Mouse (Mus musculus) hindbrain, embryonic 11.5 days (tissue): ENCODE data around the gene Btg1. TPM values are rescaled to one million over a fixed set of nuclear protein-coding genes. Genes with fewer than 3 reads are reported as not detected.
A peak's percentile ranks its signal among the peaks of the same experiment; 100 is the strongest.

ENCODE experiments used
- ATAC-seq: fragments of 200-750 bp; cut with Nextera tagmentation; 2 replicates; pipeline ENCODE4 v1.8.0; 2017; ENCODE audit warnings: mild to moderate bottlenecking, moderate TSS enrichment, moderate library complexity; ENCODE audit not compliant: low FRiP score
- DNase-seq: peaks from one replicate; pipeline ENCODE4 v3.0.0-alpha.2; 2015; ENCODE audit warnings: low spot score
- H3K27ac ChIP-seq: fragments of 300-500 bp; sonication (generic); 2 replicates; pipeline ENCODE4 v1.5.1; 2014; ENCODE audit warnings: mild to moderate bottlenecking, low read depth, low read length
- H3K27me3 ChIP-seq: fragments of 300-500 bp; sonication (generic); 2 replicates; pipeline ENCODE4 v1.6.1; 2014; ENCODE audit warnings: mild to moderate bottlenecking, low read length, moderate library complexity, mixed read lengths; ENCODE audit not compliant: control insufficient read depth, insufficient read depth
- H3K36me3 ChIP-seq: fragments of 300-500 bp; sonication (generic); 2 replicates; pipeline ENCODE4 v1.6.1; 2014; ENCODE audit warnings: mild to moderate bottlenecking, low read length, moderate library complexity, mixed read lengths; ENCODE audit not compliant: control insufficient read depth, insufficient read depth
- H3K4me1 ChIP-seq: fragments of 300-500 bp; sonication (generic); replicated peaks from 2 replicates; pipeline ENCODE4 v1.6.1; 2014; ENCODE audit warnings: low read length, mixed read lengths; ENCODE audit not compliant: control insufficient read depth, insufficient read depth
- H3K4me2 ChIP-seq: fragments of 300-500 bp; sonication (generic); replicated peaks from 2 replicates; pipeline ENCODE4 v1.6.1; 2014; ENCODE audit warnings: mild to moderate bottlenecking, low read depth, low read length
- H3K4me3 ChIP-seq: fragments of 300-500 bp; sonication (generic); 2 replicates; pipeline ENCODE4 v1.5.1; 2014; ENCODE audit warnings: low read depth, low read length
- H3K9ac ChIP-seq: fragments of 300-500 bp; sonication (generic); 2 replicates; pipeline ENCODE4 v1.6.1; 2014; ENCODE audit warnings: low read depth, low read length
- H3K9me3 ChIP-seq: fragments of 300-500 bp; sonication (generic); 2 replicates; pipeline ENCODE4 v1.6.1; 2016; ENCODE audit warnings: low read length; ENCODE audit not compliant: control insufficient read depth
- WGBS: fragments of 180-500 bp; shearing (Covaris S2); extraction: QIAGEN DNeasy Blood & Tissue Kit; methylation state at CpG from one replicate; pipeline ENCODE4 v1.1.7; 2014; 5-methylcytosine and 5-hydroxymethylcytosine counted together
- polyA plus RNA-seq: library from polyadenylated mRNA; unstranded; fragments of >200 nt; fragmentation: Nextera tagmentation; extraction: Ambion mirVana; gene quantifications from 2 replicates; pipeline ENCODE4 v1.2.1, GENCODE M21; 2014

The Btg1 gene
- 57.2 and 57.6 TPM in 2 replicates for polyA plus RNA-seq

DNA sequence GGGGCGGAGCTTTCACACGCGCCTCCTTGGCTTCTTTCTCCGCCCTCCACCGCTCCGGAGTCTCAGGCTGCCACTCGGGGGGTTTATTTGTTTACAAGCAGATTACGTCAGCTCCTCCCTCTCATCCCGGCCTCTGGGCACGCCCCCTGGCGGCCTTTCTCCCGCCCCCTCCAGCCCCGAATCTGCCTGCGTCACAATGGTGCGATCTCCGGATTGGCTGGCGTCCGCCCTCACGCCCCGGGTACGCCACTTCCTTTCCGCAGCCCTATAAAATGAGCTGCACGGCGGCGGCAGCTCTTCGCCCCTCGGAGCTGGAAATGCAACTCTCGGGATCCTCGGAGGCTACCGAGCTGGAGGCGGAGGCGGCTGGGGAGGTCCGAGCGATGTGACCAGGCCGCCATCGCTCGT lies at the start of gene Btg1:
Gene Btg1, plus strand, starts transcription at position 298 of the 408 bp plus-strand sequence.
- peak within 1 kb of the TSS; percentile 47 for H3K4me2 ChIP-seq
- H3K27me3 ChIP-seq, result no peaks in the 10 kb centered on the region
- peak within 1 kb of the TSS; percentile 87 for H3K27ac ChIP-seq
- H3K36me3 ChIP-seq, result no peaks in the 10 kb centered on the region
- under 1% methylated on average over 37 of the region's 37 CpGs for WGBS
- H3K9me3 ChIP-seq, result no peaks in the 10 kb centered on the region
- H3K9ac ChIP-seq, result peak within 1 kb of the TSS; percentile 98
- peak within 1 kb of the TSS; percentile 74 for H3K4me3 ChIP-seq
- DNase-seq (peak; percentile 99), ATAC-seq (peak; percentile 97)
- H3K4me1 ChIP-seq, result peaks cover 2% of the 10 kb centered on the region; the same call in 1 of the 2 replicates

DNA sequence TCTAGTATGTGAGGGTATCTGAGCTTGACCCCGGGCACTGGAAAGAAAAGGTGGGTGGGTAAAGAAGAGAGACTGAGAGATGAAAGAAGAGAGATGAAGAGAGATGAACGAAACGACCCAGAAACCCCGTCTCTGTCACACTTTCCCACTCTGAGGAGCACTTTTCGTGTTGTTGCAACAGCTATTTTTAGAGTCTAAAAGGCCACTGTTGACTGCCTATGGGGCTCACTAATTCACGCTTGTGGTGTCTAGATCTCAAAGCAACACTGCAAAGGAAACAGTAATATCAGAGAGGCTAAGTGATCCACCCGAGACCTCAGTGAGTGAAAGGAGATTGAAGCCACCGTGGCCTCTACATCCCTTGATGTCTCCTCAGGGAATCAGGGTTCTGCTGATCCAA lies 47.3 kb upstream of the Btg1 start:
- H3K27ac ChIP-seq, result no peak overlapping the region
- H3K9ac ChIP-seq, result no peak overlapping the region
- WGBS, result 80% methylated on average over 8 of the region's 8 CpGs
- H3K4me3 ChIP-seq, result no peak overlapping the region
- no peaks in the 10 kb centered on the region for H3K9me3 ChIP-seq
- H3K4me1 ChIP-seq, result no peaks in the 10 kb centered on the region
- H3K4me2 ChIP-seq, result no peak overlapping the region
- ATAC-seq (no peak), DNase-seq (no peak)
- no peaks in the 10 kb centered on the region for H3K36me3 ChIP-seq
- no peaks in the 10 kb centered on the region for H3K27me3 ChIP-seq

GRCm38 (mm10) chr10:96571176-96571575 lies 45.6 kb upstream of the Btg1 start:
- no peak overlapping the region for H3K4me2 ChIP-seq
- 59% methylated on average over 4 of the region's 4 CpGs for WGBS
- no peaks in the 10 kb centered on the region for H3K9me3 ChIP-seq
- no peaks in the 10 kb centered on the region for H3K36me3 ChIP-seq
- ATAC-seq (no peak), DNase-seq (no peak)
- no peak overlapping the region for H3K9ac ChIP-seq
- H3K27ac ChIP-seq, result no peak overlapping the region
- H3K27me3 ChIP-seq, result no peaks in the 10 kb centered on the region
- H3K4me3 ChIP-seq, result no peak overlapping the region
- H3K4me1 ChIP-seq, result no peaks in the 10 kb centered on the region

DNA sequence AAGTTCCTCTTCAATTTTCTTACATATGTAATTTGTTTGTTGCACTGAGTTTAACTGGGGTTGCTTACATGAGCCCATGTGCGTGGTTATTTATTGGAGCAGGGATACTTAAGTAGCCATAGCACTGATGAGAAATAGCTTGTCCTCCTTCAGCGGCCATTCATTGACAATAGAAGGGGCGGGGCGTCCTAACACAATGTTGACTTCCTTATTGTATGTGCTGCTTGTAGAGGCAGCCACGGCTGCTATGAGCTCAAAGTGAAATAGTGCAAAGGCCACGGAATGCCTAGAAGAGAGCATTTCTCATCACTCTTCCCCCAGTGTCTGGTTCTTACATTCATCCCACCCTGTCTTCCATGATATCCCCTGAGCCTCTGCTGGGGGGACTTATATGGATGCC lies 42.0 kb upstream of the Btg1 start:
- no peak overlapping the region for H3K4me3 ChIP-seq
- H3K27ac ChIP-seq, result no peak overlapping the region
- no peak for ATAC-seq
- DNase-seq, result no peak
- H3K27me3 ChIP-seq, result no peaks in the 10 kb centered on the region
- no peaks in the 10 kb centered on the region for H3K36me3 ChIP-seq
- WGBS, result 63% methylated on average over 6 of the region's 6 CpGs
- H3K9ac ChIP-seq, result no peak overlapping the region
- H3K9me3 ChIP-seq, result no peaks in the 10 kb centered on the region
- no peaks in the 10 kb centered on the region for H3K4me1 ChIP-seq
- no peak overlapping the region for H3K4me2 ChIP-seq

GRCm38 (mm10) chr10:96575338-96575737 lies 41.5 kb upstream of the Btg1 start:
- Histone ChIP-seq H3K4me2 (no peak overlapping the region), H3K9ac (no peak overlapping the region), H3K27me3 (no peaks in the 10 kb centered on the region), H3K36me3 (no peaks in the 10 kb centered on the region), H3K4me3 (no peak overlapping the region), H3K27ac (no peak overlapping the region), H3K9me3 (no peaks in the 10 kb centered on the region), H3K4me1 (no peaks in the 10 kb centered on the region)
- ATAC-seq (no peak), DNase-seq (no peak)
- WGBS, result 86% methylated on average over 5 of the region's 5 CpGs

DNA sequence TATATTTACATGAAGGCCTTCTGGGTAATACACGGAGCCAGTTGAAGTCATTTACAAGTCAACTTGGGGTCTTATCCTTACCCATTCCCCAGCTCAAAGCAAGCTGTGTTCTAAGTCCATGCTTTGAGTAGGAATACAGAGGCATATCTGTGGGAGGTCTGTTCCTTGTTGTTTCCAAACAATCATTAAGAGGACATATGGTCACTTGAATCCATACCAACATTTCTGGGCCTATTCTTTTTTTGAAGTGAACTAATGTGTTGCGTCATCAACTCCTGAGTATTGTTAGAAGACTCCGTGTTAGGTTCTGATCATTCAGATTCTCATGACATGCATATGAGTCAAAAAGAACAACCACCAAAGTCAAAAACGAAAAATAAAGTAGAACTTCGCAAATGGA lies 37.9 kb upstream of the Btg1 start:
- 87% methylated on average over 5 of the region's 5 CpGs for WGBS
- no peaks in the 10 kb centered on the region for H3K9me3 ChIP-seq
- no peak overlapping the region for H3K4me3 ChIP-seq
- DNase-seq, result no peak
- ATAC-seq, result no peak
- no peaks in the 10 kb centered on the region for H3K4me1 ChIP-seq
- no peaks in the 10 kb centered on the region for H3K36me3 ChIP-seq
- H3K4me2 ChIP-seq, result no peak overlapping the region
- H3K27ac ChIP-seq, result no peak overlapping the region
- H3K9ac ChIP-seq, result no peak overlapping the region
- H3K27me3 ChIP-seq, result no peaks in the 10 kb centered on the region

DNA sequence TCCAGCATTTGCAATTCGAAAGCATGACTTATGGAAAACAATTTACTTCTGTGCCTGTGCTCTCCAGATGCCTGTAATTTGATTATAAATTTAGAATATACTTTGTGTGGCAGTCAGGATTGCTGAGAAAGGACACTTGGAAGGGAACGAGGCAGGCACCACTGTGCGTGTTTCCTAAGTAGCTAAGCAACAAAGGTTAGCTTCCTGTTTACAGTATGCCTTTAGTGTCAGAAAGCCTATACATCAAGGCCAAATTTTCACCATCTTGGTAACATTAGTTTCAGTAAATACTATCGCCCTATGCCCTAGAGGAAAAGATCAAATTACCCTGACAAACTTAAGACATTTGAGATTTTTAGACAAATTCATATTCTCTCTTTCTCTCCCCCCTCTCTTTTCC lies 37.4 kb upstream of the Btg1 start:
- H3K9ac ChIP-seq, result no peak overlapping the region
- H3K4me3 ChIP-seq, result no peak overlapping the region
- ATAC-seq, result no peak
- H3K36me3 ChIP-seq, result no peaks in the 10 kb centered on the region
- DNase-seq, result no peak
- H3K27me3 ChIP-seq, result no peaks in the 10 kb centered on the region
- no peaks in the 10 kb centered on the region for H3K9me3 ChIP-seq
- WGBS, result 71% methylated on average over 4 of the region's 4 CpGs
- H3K4me1 ChIP-seq, result no peaks in the 10 kb centered on the region
- no peak overlapping the region for H3K27ac ChIP-seq
- no peak overlapping the region for H3K4me2 ChIP-seq

GRCm38 (mm10) chr10:96580246-96580645 lies 36.6 kb upstream of the Btg1 start:
- H3K27me3 ChIP-seq, result no peaks in the 10 kb centered on the region
- 88% methylated on average over 7 of the region's 7 CpGs for WGBS
- H3K9ac ChIP-seq, result no peak overlapping the region
- H3K9me3 ChIP-seq, result no peaks in the 10 kb centered on the region
- H3K4me2 ChIP-seq, result no peak overlapping the region
- H3K4me3 ChIP-seq, result no peak overlapping the region
- ATAC-seq, result no peak
- no peak overlapping the region for H3K27ac ChIP-seq
- H3K36me3 ChIP-seq, result no peaks in the 10 kb centered on the region
- no peaks in the 10 kb centered on the region for H3K4me1 ChIP-seq
- DNase-seq, result no peak

GRCm38 (mm10) chr10:96581232-96581631 lies 35.6 kb upstream of the Btg1 start:
- Histone ChIP-seq H3K27ac (no peak overlapping the region), H3K4me3 (no peak overlapping the region), H3K9ac (no peak overlapping the region), H3K9me3 (no peaks in the 10 kb centered on the region), H3K27me3 (no peaks in the 10 kb centered on the region), H3K36me3 (no peaks in the 10 kb centered on the region), H3K4me1 (no peaks in the 10 kb centered on the region), H3K4me2 (no peak overlapping the region)
- ATAC-seq, result no peak
- no peak for DNase-seq
- 72% methylated on average over 6 of the region's 6 CpGs for WGBS
